Mouse (Mus musculus): ENCODE data around the gene Dab2.

DNA sequence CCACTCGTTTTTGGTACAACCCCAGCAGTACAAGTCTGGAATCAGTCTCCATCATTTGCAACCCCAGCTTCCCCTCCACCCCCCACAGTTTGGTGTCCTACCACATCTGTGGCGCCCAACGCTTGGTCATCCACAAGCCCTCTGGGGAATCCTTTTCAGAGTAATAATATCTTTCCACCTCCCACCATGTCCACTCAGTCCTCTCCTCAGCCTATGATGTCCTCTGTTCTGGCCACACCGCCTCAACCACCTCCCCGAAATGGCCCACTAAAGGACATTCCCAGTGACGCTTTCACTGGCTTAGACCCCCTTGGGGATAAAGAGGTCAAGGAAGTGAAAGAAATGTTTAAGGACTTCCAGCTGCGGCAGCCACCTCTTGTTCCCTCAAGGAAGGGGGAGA is 135.7 kb downstream of the Dab2 start:
- TF ChIP-seq POLR2A (IDR thresholded peaks at IDR 0.05; ENCODE audit: borderline replicate concordance, low read depth, low read length) (no peak), CTCF (IDR thresholded peaks at IDR 0.05; ENCODE audit: low read depth, low read length) (no peak)
